Mouse (Mus musculus) hindbrain, postnatal 0 days (tissue): ENCODE measurements at regions not wholly inside any gene's neighbourhood (a gene's known extent, or its start where the extent isn't known, plus 50 kb on each side); places are given as distances from the start of the nearest gene placed in this dataset.
A peak's percentile ranks its signal among the peaks of the same experiment; 100 is the strongest.

Experiments
- ATAC-seq: fragments of 200-750 bp; cut with Nextera tagmentation; 2 replicates; pipeline ENCODE4 v1.8.0; 2017; ENCODE audit warnings: mild to moderate bottlenecking, moderate TSS enrichment, moderate library complexity
- DNase-seq: peaks from one replicate; pipeline ENCODE4 v3.0.0-alpha.2; 2015; ENCODE audit warnings: low spot score
- H3K27ac ChIP-seq: fragments of 300-500 bp; sonication (generic); 2 replicates; pipeline ENCODE4 v1.5.1; 2014; ENCODE audit warnings: mild to moderate bottlenecking
- H3K27me3 ChIP-seq: fragments of 300-500 bp; sonication (generic); 2 replicates; pipeline ENCODE4 v1.6.1; 2014; ENCODE audit warnings: low read length, mixed read lengths; ENCODE audit not compliant: insufficient read depth
- H3K36me3 ChIP-seq: fragments of 300-500 bp; sonication (generic); 2 replicates; pipeline ENCODE4 v1.6.1; 2014; ENCODE audit warnings: low read length, mixed read lengths; ENCODE audit not compliant: insufficient read depth
- H3K4me1 ChIP-seq: fragments of 300-500 bp; sonication (generic); 2 replicates; pipeline ENCODE4 v1.6.1; 2014; ENCODE audit warnings: antibody characterized with exemption, low read length, mixed read lengths; ENCODE audit not compliant: insufficient read depth
- H3K4me2 ChIP-seq: fragments of 300-500 bp; sonication (generic); 2 replicates; pipeline ENCODE4 v1.6.1; 2014; ENCODE audit warnings: low read depth, mild to moderate bottlenecking, low read length, moderate library complexity, mixed read lengths
- H3K4me3 ChIP-seq: fragments of 300-500 bp; sonication (generic); 2 replicates; pipeline ENCODE4 v1.5.1; 2014; ENCODE audit warnings: low read length
- H3K9ac ChIP-seq: fragments of 300-500 bp; sonication (generic); replicated peaks from 2 replicates; pipeline ENCODE4 v1.6.1; 2014; ENCODE audit warnings: mild to moderate bottlenecking, low read length, moderate library complexity, mixed read lengths
- H3K9me3 ChIP-seq: fragments of 300-500 bp; sonication (generic); 2 replicates; pipeline ENCODE4 v1.6.1; 2016; ENCODE audit warnings: low read length, mixed read lengths
- CTCF ChIP-seq: IDR thresholded peaks from 2 replicates; pipeline ENCODE4 v1.5.1; 2016; ENCODE audit warnings: antibody characterized with exemption, control low read depth, low read depth
- WGBS: fragments of 180-500 bp; shearing (Covaris S2); extraction: QIAGEN DNeasy Blood & Tissue Kit; methylation state at CpG from one replicate; pipeline ENCODE4 v1.1.7; 2014; 5-methylcytosine and 5-hydroxymethylcytosine counted together

DNA sequence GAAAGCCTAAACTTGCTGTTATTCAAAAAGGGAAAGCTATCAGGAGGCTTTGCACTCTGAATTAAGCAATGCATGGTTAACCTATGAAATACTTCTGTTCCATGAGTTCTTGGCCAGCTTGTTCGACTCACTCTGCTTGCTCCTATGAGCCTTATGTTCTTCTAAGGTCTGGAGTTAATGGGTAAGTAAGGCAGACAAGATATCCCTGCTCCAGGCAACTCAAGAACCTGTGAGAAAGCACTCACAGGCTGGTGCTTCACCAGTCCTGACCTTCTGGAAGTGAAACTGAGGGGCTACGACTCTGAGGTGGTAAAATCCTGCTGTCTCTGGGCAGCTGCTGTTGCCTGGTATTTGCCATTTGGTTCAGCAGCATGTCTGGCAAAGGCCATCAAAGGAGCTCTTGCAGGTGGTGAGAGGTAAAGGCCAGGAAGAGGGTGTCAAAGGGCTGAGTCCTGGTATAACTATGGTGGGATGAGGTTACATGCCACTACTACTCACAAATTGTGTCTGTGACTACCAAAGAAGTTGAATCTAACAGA lies 484.6 kb upstream of the Mpdz start:
- 79% methylated on average over 2 of the region's 2 CpGs for WGBS
- Histone ChIP-seq H3K9me3 (no peaks in the 10 kb centered on the region), H3K27me3 (no peaks in the 10 kb centered on the region), H3K4me1 (no peaks in the 10 kb centered on the region), H3K4me2 (no peak overlapping the region), H3K4me3 (no peak overlapping the region), H3K27ac (no peak overlapping the region), H3K9ac (no peak overlapping the region), H3K36me3 (no peaks in the 10 kb centered on the region)
- TF ChIP-seq CTCF, result no peak
- DNase-seq, result no peak
- ATAC-seq, result no peak

DNA sequence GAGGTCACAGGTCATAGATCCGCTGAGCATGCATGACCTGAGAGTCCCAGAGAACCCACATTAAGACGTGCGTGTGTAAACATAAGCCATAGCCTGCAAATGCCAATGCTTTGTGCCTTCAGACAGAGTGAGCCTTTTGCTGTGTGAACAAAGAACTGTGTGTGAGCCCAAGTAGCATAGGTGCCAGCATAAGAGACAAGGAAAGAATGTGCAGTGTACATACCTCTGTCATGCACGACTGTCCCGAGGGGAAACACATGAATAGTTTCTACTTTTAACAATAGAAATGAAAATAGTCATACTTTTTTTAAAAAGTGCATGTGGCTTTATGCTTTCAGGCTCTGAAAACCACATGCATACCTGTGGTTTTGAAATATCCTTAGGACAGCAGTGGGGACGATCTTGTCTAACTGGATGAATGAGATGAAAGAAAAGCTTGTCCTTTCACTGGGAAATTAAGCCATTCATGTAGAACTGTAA lies 484.1 kb upstream of the Mpdz start:
- no peak overlapping the region for H3K9ac ChIP-seq
- H3K4me3 ChIP-seq, result no peak overlapping the region
- H3K36me3 ChIP-seq, result no peaks in the 10 kb centered on the region
- 60% methylated on average over 6 of the region's 6 CpGs for WGBS
- no peaks in the 10 kb centered on the region for H3K27me3 ChIP-seq
- no peak for DNase-seq
- H3K4me2 ChIP-seq, result no peak overlapping the region
- no peak for TF ChIP-seq CTCF
- H3K9me3 ChIP-seq, result no peaks in the 10 kb centered on the region
- H3K4me1 ChIP-seq, result no peaks in the 10 kb centered on the region
- H3K27ac ChIP-seq, result no peak overlapping the region
- no peak for ATAC-seq

DNA sequence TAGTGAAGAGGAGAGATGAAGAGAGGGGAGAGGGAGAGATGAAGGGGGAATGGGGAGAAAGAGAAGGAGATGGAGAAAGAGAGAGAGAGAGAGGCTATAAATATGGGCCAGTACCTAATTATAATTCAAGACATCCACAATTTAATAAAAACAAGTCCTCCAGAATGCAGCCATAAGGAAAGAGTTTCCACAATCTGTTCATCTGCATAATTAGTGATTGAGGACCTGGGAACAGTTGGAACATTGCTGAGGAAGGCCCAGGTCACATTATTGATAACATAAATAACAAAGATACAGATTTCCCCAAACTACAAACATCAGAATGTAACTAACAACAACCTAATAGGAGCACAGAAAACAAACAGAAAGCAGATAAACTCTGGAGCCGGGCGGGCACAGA lies 483.0 kb upstream of the Mpdz start:
- WGBS, result 74% methylated on average over 2 of the region's 2 CpGs
- no peak for ATAC-seq
- no peak overlapping the region for H3K27ac ChIP-seq
- no peaks in the 10 kb centered on the region for H3K27me3 ChIP-seq
- H3K9me3 ChIP-seq, result no peaks in the 10 kb centered on the region
- no peak for DNase-seq
- H3K36me3 ChIP-seq, result no peaks in the 10 kb centered on the region
- no peak overlapping the region for H3K4me2 ChIP-seq
- H3K9ac ChIP-seq, result no peak overlapping the region
- H3K4me1 ChIP-seq, result no peaks in the 10 kb centered on the region
- no peak overlapping the region for H3K4me3 ChIP-seq
- no peak for TF ChIP-seq CTCF

DNA sequence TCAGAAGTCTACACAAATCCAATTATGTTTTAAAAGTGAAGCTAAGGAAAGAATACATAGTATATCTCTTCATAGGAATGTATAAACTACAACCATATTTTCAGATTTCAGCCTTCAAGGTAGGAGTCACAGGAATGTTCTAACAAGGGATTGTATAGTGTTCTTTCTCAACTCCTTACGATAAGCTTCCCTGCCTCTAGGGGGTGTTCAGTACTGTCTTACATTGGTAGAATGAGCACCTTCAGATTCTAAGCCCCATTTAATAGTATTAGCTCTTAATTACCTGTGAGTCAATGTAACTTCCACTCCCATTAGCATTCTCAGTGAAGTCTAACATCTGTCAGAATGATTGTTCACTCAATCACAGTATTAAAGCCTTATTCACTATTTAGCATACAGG lies 481.5 kb upstream of the Mpdz start:
- DNase-seq (no peak), ATAC-seq (no peak)
- H3K27ac ChIP-seq, result no peak overlapping the region
- no peak overlapping the region for H3K4me3 ChIP-seq
- no peaks in the 10 kb centered on the region for H3K36me3 ChIP-seq
- WGBS, result 68% methylated on average over 1 of the region's 1 CpGs
- TF ChIP-seq CTCF, result peak; percentile 33; the same call in 1 of the 2 replicates
- H3K9ac ChIP-seq, result no peak overlapping the region
- no peak overlapping the region for H3K4me2 ChIP-seq
- H3K4me1 ChIP-seq, result no peaks in the 10 kb centered on the region
- H3K9me3 ChIP-seq, result no peaks in the 10 kb centered on the region
- no peaks in the 10 kb centered on the region for H3K27me3 ChIP-seq

DNA sequence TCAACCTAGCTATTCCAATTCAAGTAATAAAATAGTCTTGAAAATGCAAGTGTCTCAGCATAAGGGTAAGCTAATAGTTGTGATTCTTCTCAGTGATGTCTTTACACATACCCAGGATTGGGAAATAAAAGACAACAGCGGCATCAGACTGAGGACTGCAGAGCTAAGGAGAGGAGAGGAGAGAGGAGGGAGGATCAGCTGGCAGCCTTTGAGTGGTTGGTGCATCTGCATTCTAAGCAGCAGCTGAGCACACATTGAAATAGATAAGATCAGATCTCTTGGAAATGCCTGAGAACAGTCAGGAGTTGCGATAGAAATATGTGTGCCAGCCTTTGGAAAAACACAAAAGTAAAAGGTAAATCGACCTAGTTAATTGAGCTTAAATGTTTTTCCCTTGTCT lies 480.3 kb upstream of the Mpdz start:
- no peak overlapping the region for H3K9ac ChIP-seq
- DNase-seq (no peak), ATAC-seq (no peak)
- no peaks in the 10 kb centered on the region for H3K4me1 ChIP-seq
- H3K27me3 ChIP-seq, result no peaks in the 10 kb centered on the region
- no peak overlapping the region for H3K27ac ChIP-seq
- H3K4me3 ChIP-seq, result no peak overlapping the region
- no peak for TF ChIP-seq CTCF
- WGBS, result 63% methylated on average over 3 of the region's 3 CpGs
- H3K36me3 ChIP-seq, result no peaks in the 10 kb centered on the region
- H3K4me2 ChIP-seq, result no peak overlapping the region
- H3K9me3 ChIP-seq, result no peaks in the 10 kb centered on the region

DNA sequence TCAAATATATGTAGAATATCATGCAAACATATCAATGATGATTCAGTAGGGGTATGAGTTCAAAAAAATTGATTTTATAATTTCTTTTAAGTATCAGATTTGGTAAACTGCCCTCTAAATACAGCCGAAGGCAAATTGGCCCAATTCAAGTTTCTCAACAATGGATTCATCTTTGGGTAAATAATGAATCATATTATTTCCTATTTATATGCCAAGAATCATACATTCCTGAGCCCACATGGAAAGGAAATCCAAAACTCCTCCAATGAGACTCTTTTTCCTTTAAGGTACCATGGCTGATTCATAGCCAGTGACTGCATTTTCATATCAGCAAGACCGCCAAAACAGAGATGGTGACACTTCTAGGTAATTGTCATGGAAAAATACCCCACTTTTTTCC lies 472.4 kb upstream of the Mpdz start:
- no peak overlapping the region for H3K9ac ChIP-seq
- H3K27me3 ChIP-seq, result no peaks in the 10 kb centered on the region
- no peaks in the 10 kb centered on the region; the same call in 1 of the 2 replicates for H3K4me1 ChIP-seq
- 91% methylated on average over 2 of the region's 2 CpGs for WGBS
- no peak overlapping the region for H3K4me2 ChIP-seq
- ATAC-seq (no peak), DNase-seq (no peak)
- H3K4me3 ChIP-seq, result no peak overlapping the region
- no peak for TF ChIP-seq CTCF
- H3K27ac ChIP-seq, result no peak overlapping the region
- no peaks in the 10 kb centered on the region for H3K9me3 ChIP-seq
- no peaks in the 10 kb centered on the region for H3K36me3 ChIP-seq

DNA sequence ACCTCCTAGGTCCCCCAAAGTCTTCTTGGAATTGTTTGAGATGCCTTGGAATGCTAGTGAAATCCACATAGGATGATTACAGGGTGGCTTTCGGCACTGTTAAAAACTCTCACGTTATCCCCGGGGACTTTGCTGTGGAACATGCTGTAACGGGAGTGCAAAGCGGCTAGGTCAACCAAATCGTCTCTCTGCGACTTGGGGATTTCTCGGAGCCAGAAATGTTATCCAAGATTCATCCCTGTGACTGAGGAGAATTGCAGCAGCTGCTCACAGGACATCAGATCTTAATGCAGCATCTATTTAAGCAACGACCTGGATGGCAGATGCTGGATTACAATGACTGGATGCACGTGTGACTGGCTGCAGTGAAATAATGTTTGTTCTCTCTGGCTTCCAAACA lies 470.7 kb upstream of the Mpdz start:
- peak; percentile 36 for DNase-seq
- Histone ChIP-seq H3K4me3 (no peak overlapping the region), H3K4me1 (no peaks in the 10 kb centered on the region; the same call in 1 of the 2 replicates), H3K27me3 (no peaks in the 10 kb centered on the region), H3K9me3 (no peaks in the 10 kb centered on the region), H3K9ac (no peak overlapping the region), H3K27ac (no peak overlapping the region), H3K4me2 (no peak overlapping the region), H3K36me3 (no peaks in the 10 kb centered on the region)
- no peak for ATAC-seq
- no peak for TF ChIP-seq CTCF
- WGBS, result 50% methylated on average over 10 of the region's 10 CpGs
